Mouse (Mus musculus) CH12.LX (cell line): ENCODE results near the gene Samd14. TPM values are rescaled to one million over a fixed set of nuclear protein-coding genes. Genes with fewer than 3 reads are reported as not detected.

Experiments
- DNase-seq: peaks from one replicate; pipeline ENCODE4 v3.0.0-alpha.2; 2013; ENCODE audit errors: extremely low read depth
- H3K27ac ChIP-seq: 2 replicates; pipeline ENCODE4 v1.5.1; 2012; ENCODE audit warnings: low read depth, mild to moderate bottlenecking, control low read depth, moderate library complexity; ENCODE audit not compliant: insufficient read depth
- H3K27me3 ChIP-seq: replicated peaks from 2 replicates; pipeline ENCODE3; 2012; ENCODE audit warnings: inconsistent platforms
- H3K36me3 ChIP-seq, 2 experiments: replicated peaks in 1 of 2; 2 replicates each; pipeline versions ENCODE3 to v1.6.1; 2012; ENCODE audit warnings: inconsistent platforms in 1 of 2, low read length in 1 of 2, mild to moderate bottlenecking in 1 of 2, mixed read lengths in 1 of 2, moderate library complexity in 1 of 2; ENCODE audit not compliant: control insufficient read depth in 1 of 2, insufficient read depth in 1 of 2
- H3K4me1 ChIP-seq, 2 experiments: 2 replicates each; pipeline ENCODE4 v1.6.1; 2012; ENCODE audit warnings: inconsistent platforms in 1 of 2, moderate library complexity in 1 of 2; ENCODE audit not compliant: insufficient read depth in 2 of 2, control insufficient read depth in 1 of 2
- H3K4me2 ChIP-seq: 2 replicates; pipeline ENCODE4 v1.6.1; 2012; ENCODE audit warnings: low read depth, mild to moderate bottlenecking, control low read depth; ENCODE audit not compliant: poor library complexity, insufficient read depth, severe bottlenecking
- H3K4me3 ChIP-seq, 3 experiments: fragments of 150-350 bp in 1 of 3; sonication (generic) in 1 of 3; replicated peaks in 1 of 3; 2 replicates each; pipeline versions ENCODE3 to v1.5.1; 2011 to 2012; ENCODE audit warnings: low read depth in 2 of 3, low read length in 2 of 3, mild to moderate bottlenecking in 2 of 3, moderate library complexity in 2 of 3, control low read depth in 1 of 3, improper control_type of control experiment in 1 of 3, inconsistent platforms in 1 of 3, mixed read lengths in 1 of 3; ENCODE audit not compliant: poor library complexity in 1 of 3
- H3K79me2 ChIP-seq: replicated peaks from 2 replicates; pipeline ENCODE4 v1.6.1; 2012; ENCODE audit warnings: mild to moderate bottlenecking, moderate library complexity; ENCODE audit not compliant: control insufficient read depth, poor library complexity, insufficient read depth, severe bottlenecking; ENCODE audit errors: extremely low read depth
- H3K9ac ChIP-seq: 2 replicates; pipeline ENCODE4 v1.6.1; 2012; ENCODE audit warnings: low read depth, mild to moderate bottlenecking, control low read depth, moderate library complexity; ENCODE audit not compliant: insufficient read depth
- H3K9me3 ChIP-seq: replicated peaks from 2 replicates; pipeline ENCODE3; 2012; ENCODE audit warnings: low read length, inconsistent platforms, mixed read lengths
- BHLHE40 ChIP-seq: IDR thresholded peaks from 2 replicates; pipeline ENCODE4 v1.6.1; 2011; ENCODE audit warnings: mild to moderate bottlenecking, low read depth, low read length, improper control_type of control experiment
- E2F4 ChIP-seq: IDR thresholded peaks from 2 replicates; pipeline ENCODE4 v1.6.1; 2011; ENCODE audit warnings: low read depth, low read length, improper control_type of control experiment; ENCODE audit not compliant: insufficient replicate concordance
- EP300 ChIP-seq: IDR thresholded peaks from 2 replicates; pipeline ENCODE4 v1.6.1; 2011; ENCODE audit warnings: low read length, improper control_type of control experiment
- ETS1 ChIP-seq: conservative IDR thresholded peaks from 2 replicates; pipeline ENCODE4 v1.6.1; 2012; ENCODE audit warnings: low read depth, mild to moderate bottlenecking, inconsistent platforms, low read length, improper control_type of control experiment, moderate library complexity
- HCFC1 ChIP-seq: IDR thresholded peaks from 2 replicates; pipeline ENCODE4 v1.6.1; 2012; ENCODE audit warnings: low read depth, mild to moderate bottlenecking, inconsistent platforms, low read length, improper control_type of control experiment
- IRF4 ChIP-seq: IDR thresholded peaks from 2 replicates; pipeline ENCODE4 v1.6.1; 2014; ENCODE audit warnings: low read depth, mild to moderate bottlenecking, inconsistent platforms, low read length, improper control_type of control experiment
- KAT2A ChIP-seq: IDR thresholded peaks from 2 replicates; pipeline ENCODE4 v1.6.1; 2012; ENCODE audit warnings: low read length, improper control_type of control experiment, inconsistent platforms; ENCODE audit not compliant: insufficient replicate concordance
- MAFK ChIP-seq: IDR thresholded peaks from 2 replicates; pipeline ENCODE4 v1.6.1; 2011; ENCODE audit warnings: low read length, improper control_type of control experiment; ENCODE audit not compliant: insufficient replicate concordance
- MEF2A ChIP-seq: IDR thresholded peaks from 2 replicates; pipeline ENCODE4 v1.6.1; 2014; ENCODE audit warnings: low read depth, mild to moderate bottlenecking, inconsistent platforms, low read length, improper control_type of control experiment, borderline replicate concordance
- MXI1 ChIP-seq: IDR thresholded peaks from 2 replicates; pipeline ENCODE4 v1.6.1; 2011; ENCODE audit warnings: mild to moderate bottlenecking, low read depth, low read length, improper control_type of control experiment
- MYC ChIP-seq: IDR thresholded peaks from 2 replicates; pipeline ENCODE4 v1.6.1; 2011; ENCODE audit warnings: low read depth, mild to moderate bottlenecking, improper control_type of control experiment, low read length
- NRF1 ChIP-seq: IDR thresholded peaks from 2 replicates; pipeline ENCODE4 v1.6.1; 2014; ENCODE audit warnings: low read depth, mild to moderate bottlenecking, inconsistent platforms, low read length, improper control_type of control experiment, moderate library complexity
- POLR2A ChIP-seq: IDR thresholded peaks from 2 replicates; pipeline ENCODE4 v1.6.1; 2011; ENCODE audit warnings: low read depth, mild to moderate bottlenecking, improper control_type of control experiment, low read length
- POLR2AphosphoS2 ChIP-seq: IDR thresholded peaks from 2 replicates; pipeline ENCODE4 v1.6.1; 2011; ENCODE audit warnings: low read depth, low read length, improper control_type of control experiment
- SMC3 ChIP-seq: IDR thresholded peaks from 2 replicates; pipeline ENCODE4 v1.6.1; 2011; ENCODE audit warnings: low read depth, low read length, improper control_type of control experiment
- TCF12 ChIP-seq: IDR thresholded peaks from 2 replicates; pipeline ENCODE4 v1.6.1; 2014; ENCODE audit warnings: low read depth, mild to moderate bottlenecking, inconsistent platforms, low read length, improper control_type of control experiment
- ZKSCAN1 ChIP-seq: IDR thresholded peaks from 2 replicates; pipeline ENCODE4 v1.6.1; 2012; ENCODE audit warnings: low read depth, inconsistent platforms, low read length, improper control_type of control experiment, borderline replicate concordance
- ZMIZ1 ChIP-seq: IDR thresholded peaks from 2 replicates; pipeline ENCODE4 v1.6.1; 2012; ENCODE audit warnings: low read depth, mild to moderate bottlenecking, inconsistent platforms, low read length, improper control_type of control experiment
- ZNF384 ChIP-seq: IDR thresholded peaks from 2 replicates; pipeline ENCODE4 v1.6.1; 2012; ENCODE audit warnings: low read depth, low read length, improper control_type of control experiment, inconsistent platforms
- dilution Hi-C: fragments of 300-500 bp; cut with MboI; formaldehyde crosslinking; loops from 2 replicates; pipeline ENCODE4 v1.14.3; 2020; ENCODE audit warnings: low sequenced_read_pairs; ENCODE audit not compliant: extremely low pct_unique_long_range_greater_than_20kb, extremely low pct_ligation_motif_present
- in situ Hi-C: fragments of 300-500 bp; cut with MboI; formaldehyde crosslinking; loops from 3 replicates; pipeline ENCODE4 v1.14.3; 2019; ENCODE audit warnings: low sequenced_read_pairs, low pct_ligation_motif_present, low pct_unique_long_range_greater_than_20kb, mixed read lengths
- polyA plus RNA-seq: library from polyadenylated mRNA; unstranded; fragments of >175 nt; gene quantifications from 2 replicates; pipeline ENCODE4 v1.2.1, GENCODE M21; 2012; ENCODE audit warnings: low read depth; ENCODE audit not compliant: insufficient read length
- total RNA-seq, 2 experiments: library from RNA; depleted of rRNA; stranded (reverse); fragments of 300-350 nt in 1 of 2; fragments of >200 nt in 1 of 2; gene quantifications; 2 replicates each; pipeline ENCODE4 v1.2.3; 2012 to 2014

The Samd14 gene
- total RNA-seq (2012; rRNA removed) (0.04 and 0.17 TPM in 2 replicates), total RNA-seq (2014; rRNA removed) (0.07 TPM in 1 of 2 replicates, not detected in the other), polyA plus RNA-seq (not detected in 2 replicates)

GRCm38 (mm10) chr11:95009629-95010014 is at the start of gene Samd14:
Gene Samd14 (plus strand): TSS chr11:95009879.
- no peaks in the 10 kb centered on the region for H3K79me2 ChIP-seq
- no peak within 1 kb of the TSS for H3K27ac ChIP-seq
- peak within 1 kb of the TSS; percentile 86 for H3K4me2 ChIP-seq
- no peak for TF ChIP-seq ZKSCAN1
- TF ChIP-seq HCFC1, result no peak
- no peak for TF ChIP-seq POLR2AphosphoS2
- no peak; the same call in 1 of the 2 replicates for TF ChIP-seq TCF12
- TF ChIP-seq MYC, result no peak
- TF ChIP-seq POLR2A, result 0 out of 2 replicates have a peak, but pooled peaks have one; percentile 20
- TF ChIP-seq ETS1, result no peak
- TF ChIP-seq NRF1, result peak; percentile 78
- TF ChIP-seq SMC3, result no peak
- no peak for TF ChIP-seq ZMIZ1
- no peak for TF ChIP-seq MXI1
- TF ChIP-seq BHLHE40, result no peak
- TF ChIP-seq E2F4, result no peak
- peaks cover 4% of the 10 kb centered on the region for H3K9me3 ChIP-seq
- peak within 1 kb of the TSS; percentile 27 to 50 (median 43) for H3K4me3 ChIP-seq
- dilution Hi-C loops, result no loop called here
- peaks cover 64% of the 10 kb centered on the region for H3K27me3 ChIP-seq
- H3K4me1 ChIP-seq, result peaks cover 2 to 21% of the 10 kb centered on the region in 2 experiments; a peak in 2 of 4 replicates
- peak within 1 kb of the TSS; percentile 39 for H3K9ac ChIP-seq
- peaks cover 5 to 14% of the 10 kb centered on the region in 2 experiments for H3K36me3 ChIP-seq
- no peak for DNase-seq
- in situ Hi-C loops, result no loop called here

GRCm38 (mm10) chr11:94962534-94963101 is 47.1 kb upstream of the Samd14 start:
- Histone ChIP-seq H3K36me3 (no peaks in the 10 kb centered on the region), H3K79me2 (no peaks in the 10 kb centered on the region), H3K9ac (no peak overlapping the region)
- DNase-seq, result peak; percentile 85
- TF ChIP-seq MAFK, result 0 out of 2 replicates have a peak, but pooled peaks have one; percentile 37
- TF ChIP-seq IRF4, result peak; percentile 70; the same call in 1 of the 2 replicates
- no peak for TF ChIP-seq MEF2A
- peak; percentile 28 for TF ChIP-seq BHLHE40
- TF ChIP-seq ETS1, result 0 out of 2 replicates have a peak, but pooled peaks have one; percentile 20
- TF ChIP-seq EP300, result peak; percentile 28; the same call in 1 of the 2 replicates
- no peak for TF ChIP-seq KAT2A
- TF ChIP-seq ZNF384, result peak; percentile 70
- TF ChIP-seq, all 38 proteins: peak for 6
- in situ Hi-C loops, result no loop called here
- Histone ChIP-seq H3K27ac (no peak overlapping the region), H3K4me3 (no peak overlapping the region), H3K4me1 (peaks cover 10 to 21% of the 10 kb centered on the region in 2 experiments), H3K9me3 (no peaks in the 10 kb centered on the region), H3K4me2 (peak overlapping the region; percentile 39; the same call in 1 of the 2 replicates), H3K27me3 (peaks cover 71% of the 10 kb centered on the region)
- dilution Hi-C loops, result no loop called here
